Mouse (Mus musculus) myocyte (in vitro differentiated cells): ENCODE results near the gene Plekhm3. TPM values are rescaled to one million over a fixed set of nuclear protein-coding genes. Genes with fewer than 3 reads are reported as not detected.

Source experiments
- H3K27me3 ChIP-seq: one replicate; pipeline ENCODE4 v1.6.1; 2011; ENCODE audit not compliant: control insufficient read depth, insufficient read depth, insufficient read length
- H3K36me3 ChIP-seq: one replicate; pipeline ENCODE4 v1.6.1; 2011; ENCODE audit not compliant: control insufficient read depth, insufficient read depth
- H3K4me2 ChIP-seq: one replicate; pipeline ENCODE4 v1.6.1; 2011; ENCODE audit warnings: low read depth, control low read depth
- H3K4me3 ChIP-seq: one replicate; pipeline ENCODE4 v1.5.1; 2011; ENCODE audit warnings: mild to moderate bottlenecking, control low read depth, moderate library complexity
- H3K79me2 ChIP-seq: one replicate; pipeline ENCODE4 v1.6.1; 2011; ENCODE audit not compliant: control insufficient read depth, insufficient read depth
- H3ac ChIP-seq: one replicate; pipeline ENCODE4 v1.6.1; 2011; ENCODE audit not compliant: control insufficient read depth, insufficient read length
- CEBPB ChIP-seq: IDR thresholded peaks from 2 replicates; pipeline ENCODE4 v1.6.1; 2011; ENCODE audit warnings: mild to moderate bottlenecking, moderate library complexity; ENCODE audit not compliant: poor library complexity, insufficient read depth, severe bottlenecking
- E2F4 ChIP-seq: IDR thresholded peaks from one replicate; pipeline ENCODE4 v1.6.1; 2011; ENCODE audit warnings: mild to moderate bottlenecking, control low read depth, moderate library complexity; ENCODE audit not compliant: insufficient read depth
- MAX ChIP-seq: IDR thresholded peaks from one replicate; pipeline ENCODE4 v1.6.1; 2011; ENCODE audit warnings: low read depth, mild to moderate bottlenecking, control low read depth
- MYOD1 ChIP-seq, 3 experiments: IDR thresholded peaks; one replicate each; pipeline ENCODE4 v1.6.1; 2011; ENCODE audit warnings: control low read depth in 2 of 3, low read depth in 2 of 3, mild to moderate bottlenecking in 2 of 3, moderate library complexity in 1 of 3; ENCODE audit not compliant: insufficient read length in 2 of 3, control insufficient read depth in 1 of 3
- MYOG ChIP-seq, 3 experiments: IDR thresholded peaks; one replicate each; pipeline ENCODE4 v1.6.1; 2011; ENCODE audit warnings: control low read depth in 2 of 3, low read depth in 2 of 3, mild to moderate bottlenecking in 2 of 3; ENCODE audit not compliant: insufficient read length in 2 of 3, control insufficient read depth in 1 of 3, insufficient read depth in 1 of 3
- POLR2A ChIP-seq: IDR thresholded peaks from one replicate; pipeline ENCODE4 v1.6.1; 2011; ENCODE audit warnings: low read depth, mild to moderate bottlenecking, control low read depth, moderate library complexity; ENCODE audit not compliant: insufficient read length
- POLR2AphosphoS2 ChIP-seq: IDR thresholded peaks from one replicate; pipeline ENCODE4 v1.6.1; 2011; ENCODE audit warnings: low read depth, control low read depth; ENCODE audit not compliant: insufficient read length
- REST ChIP-seq: IDR thresholded peaks from one replicate; pipeline ENCODE4 v1.6.1; 2011; ENCODE audit warnings: mild to moderate bottlenecking, control low read depth, moderate library complexity; ENCODE audit not compliant: insufficient read depth, insufficient read length
- SRF ChIP-seq: IDR thresholded peaks from one replicate; pipeline ENCODE4 v1.6.1; 2011; ENCODE audit warnings: low read depth; ENCODE audit not compliant: control insufficient read depth, insufficient read length
- TCF12 ChIP-seq: IDR thresholded peaks from one replicate; pipeline ENCODE4 v1.6.1; 2011; ENCODE audit warnings: mild to moderate bottlenecking, control low read depth; ENCODE audit not compliant: poor library complexity, insufficient read depth, severe bottlenecking
- TCF3 ChIP-seq: IDR thresholded peaks from one replicate; pipeline ENCODE4 v1.6.1; 2011; ENCODE audit warnings: low read depth, control low read depth; ENCODE audit not compliant: insufficient read length
- USF1 ChIP-seq: IDR thresholded peaks from one replicate; pipeline ENCODE4 v1.6.1; 2011; ENCODE audit warnings: low read depth, mild to moderate bottlenecking, control low read depth, moderate library complexity
- polyA plus RNA-seq: library from polyadenylated mRNA; unstranded; fragments of >200 nt; fragmentation: generic; extraction: Trizol; gene quantifications from one replicate; pipeline ENCODE4 v1.2.1, GENCODE M21; 2012; ENCODE audit warnings: missing spikeins

Plekhm3 gene
- polyA plus RNA-seq, 1 experiment, result 3.9 TPM

DNA sequence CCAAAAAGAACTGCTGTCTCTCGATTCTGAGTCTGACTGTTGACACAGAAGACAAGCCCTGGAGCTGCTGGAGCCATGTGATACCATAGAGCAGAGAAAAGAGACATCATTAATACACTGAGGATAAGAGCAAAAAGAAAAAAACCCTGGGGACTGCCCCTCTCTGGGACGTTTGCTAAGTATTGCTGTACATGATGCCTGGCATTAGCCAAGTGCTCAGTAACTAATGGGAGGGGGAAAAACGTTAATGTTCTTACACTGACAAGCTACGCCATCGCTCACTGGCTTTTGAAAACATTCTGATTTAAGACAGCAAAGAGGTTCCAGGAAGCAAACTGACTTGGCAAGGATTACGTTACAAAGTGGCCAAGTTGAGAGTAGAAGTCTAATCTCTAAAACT is 26.5 kb downstream of the Plekhm3 start:
- H3K79me2 ChIP-seq, result no peaks in the 10 kb centered on the region
- H3K27me3 ChIP-seq, result no peaks in the 10 kb centered on the region
- no peak overlapping the region for H3ac ChIP-seq
- TF ChIP-seq TCF3 (no peak), MAX (no peak), E2F4 (no peak), USF1 (no peak), POLR2AphosphoS2 (no peak), CEBPB (no peak), TCF12 (no peak), POLR2A (no peak)
- H3K4me2 ChIP-seq, result no peak overlapping the region
- H3K36me3 ChIP-seq, result no peaks in the 10 kb centered on the region
- no peak overlapping the region for H3K4me3 ChIP-seq

DNA sequence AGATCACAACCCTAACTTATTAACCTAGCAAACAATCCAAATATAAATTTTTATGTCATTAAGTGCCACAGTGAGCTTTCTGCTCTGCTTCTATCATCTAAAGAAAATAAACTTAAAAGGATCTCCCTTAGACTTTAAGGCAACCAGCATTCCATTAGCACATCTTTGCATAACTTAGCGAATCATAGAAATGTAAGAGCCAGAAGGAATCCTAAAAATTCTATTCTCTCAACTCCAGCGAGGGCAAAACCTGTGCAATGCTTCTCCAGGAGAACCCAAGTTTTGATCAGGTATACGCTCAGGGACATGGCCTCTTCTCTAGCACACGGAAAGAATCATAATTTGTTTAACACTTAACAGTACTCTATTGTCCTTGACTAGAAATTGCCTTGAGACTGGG is 27.0 kb downstream of the Plekhm3 start:
- TF ChIP-seq MYOG (IDR thresholded peaks at IDR 0.05; ENCODE audit: control insufficient read depth in 1 of 3, insufficient read depth in 1 of 3, insufficient read length in 2 of 3, low read depth in 2 of 3), result no peak
- no peak for TF ChIP-seq TCF12
- no peak for TF ChIP-seq MYOD1 (IDR thresholded peaks at IDR 0.05; ENCODE audit: control insufficient read depth in 1 of 3, insufficient read length in 2 of 3, low read depth in 2 of 3)
- no peak for TF ChIP-seq MAX
- TF ChIP-seq TCF3, result no peak
- no peak for TF ChIP-seq POLR2A
- no peak for TF ChIP-seq REST
- TF ChIP-seq SRF, result no peak
- no peak for TF ChIP-seq POLR2AphosphoS2
- no peak for TF ChIP-seq USF1
- TF ChIP-seq CEBPB, result no peak
- TF ChIP-seq E2F4, result no peak

GRCm38 (mm10) chr1:64928542-64928941 is 28.1 kb downstream of the Plekhm3 start:
- no peak overlapping the region for H3ac ChIP-seq
- no peaks in the 10 kb centered on the region for H3K27me3 ChIP-seq
- H3K4me2 ChIP-seq, result no peak overlapping the region
- H3K4me3 ChIP-seq, result no peak overlapping the region
- H3K79me2 ChIP-seq, result no peaks in the 10 kb centered on the region
- no peak for TF ChIP-seq SRF
- TF ChIP-seq MAX, result no peak
- no peak for TF ChIP-seq CEBPB
- TF ChIP-seq REST, result no peak
- no peak for TF ChIP-seq POLR2AphosphoS2
- no peak for TF ChIP-seq TCF12
- TF ChIP-seq MYOG (IDR thresholded peaks at IDR 0.05; ENCODE audit: control insufficient read depth in 1 of 3, insufficient read depth in 1 of 3, insufficient read length in 2 of 3, low read depth in 2 of 3), result no peak
- no peak for TF ChIP-seq TCF3
- no peak for TF ChIP-seq POLR2A
- no peak for TF ChIP-seq USF1
- H3K36me3 ChIP-seq, result no peaks in the 10 kb centered on the region

More for the DNA sequence above, 27.0 kb downstream of the Plekhm3 start:
- Histone ChIP-seq H3ac (no peak overlapping the region), H3K36me3 (no peaks in the 10 kb centered on the region), H3K79me2 (no peaks in the 10 kb centered on the region), H3K4me2 (no peak overlapping the region), H3K4me3 (no peak overlapping the region), H3K27me3 (no peaks in the 10 kb centered on the region)

DNA sequence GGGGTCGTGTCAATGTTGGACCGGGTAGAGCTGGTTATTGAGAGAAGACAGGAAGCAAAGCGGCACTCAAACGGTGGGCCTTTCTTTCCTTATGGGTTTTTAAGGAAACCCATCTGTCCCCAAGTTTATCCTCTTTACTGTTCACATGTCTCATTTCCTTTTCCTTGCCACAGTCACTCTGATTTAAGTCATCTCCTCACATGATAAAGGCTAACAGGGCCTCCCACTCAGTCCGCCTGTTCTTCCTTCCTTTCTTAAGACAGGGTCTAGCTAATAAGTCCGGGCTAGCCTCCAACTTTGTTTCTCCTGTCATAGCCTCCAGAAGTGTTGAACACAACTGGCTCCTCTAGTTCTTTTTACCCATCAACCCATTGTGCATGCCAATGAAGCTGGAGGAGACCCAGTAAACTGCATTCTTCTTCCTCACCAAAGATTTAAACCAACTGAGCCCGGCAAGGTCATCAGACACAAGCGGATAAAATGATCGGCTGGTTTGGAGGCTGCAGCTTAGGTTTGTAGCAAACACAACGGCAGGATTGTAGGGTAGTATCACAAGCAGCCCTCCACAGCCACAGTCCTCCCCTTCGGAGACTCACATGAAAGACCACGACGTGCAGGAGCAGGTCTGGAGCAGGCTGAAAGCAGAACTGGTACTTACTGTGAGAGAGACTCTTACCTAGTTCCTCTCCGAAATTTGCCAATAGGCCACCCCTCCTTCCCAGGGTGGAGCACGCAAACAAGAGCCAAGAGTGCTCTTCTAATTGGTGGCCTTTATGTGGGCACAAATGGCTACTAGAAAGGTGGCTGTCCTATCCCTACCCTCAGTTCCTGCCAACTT is 29.0 kb downstream of the Plekhm3 start:
- H3K4me3 ChIP-seq, result no peak overlapping the region

DNA sequence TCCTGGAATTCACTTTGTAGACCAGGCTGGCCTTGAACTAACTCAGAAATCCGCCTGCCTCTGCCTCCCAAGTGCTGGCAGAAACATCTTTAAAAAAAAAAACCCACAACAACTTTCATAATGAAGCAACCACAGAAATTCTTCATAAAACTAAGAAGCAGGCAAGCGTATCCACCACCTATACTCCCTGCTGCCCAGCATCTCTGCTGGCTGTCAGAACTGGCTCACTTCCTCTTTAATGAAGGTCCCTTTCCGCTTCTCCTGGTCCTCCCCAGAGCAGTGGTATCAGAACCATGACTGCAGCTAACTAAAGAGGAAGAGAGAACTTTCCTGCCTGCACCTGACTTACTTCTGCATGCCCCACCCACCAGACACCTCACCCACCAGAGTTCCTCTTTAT is 31.0 kb downstream of the Plekhm3 start:
- no peak overlapping the region for H3K4me2 ChIP-seq
- no peaks in the 10 kb centered on the region for H3K79me2 ChIP-seq
- TF ChIP-seq POLR2A (no peak), USF1 (no peak), E2F4 (no peak), MAX (no peak), MYOD1 (IDR thresholded peaks at IDR 0.05; ENCODE audit: control insufficient read depth in 1 of 3, insufficient read length in 2 of 3, low read depth in 2 of 3) (no peak), SRF (no peak), MYOG (IDR thresholded peaks at IDR 0.05; ENCODE audit: control insufficient read depth in 1 of 3, insufficient read depth in 1 of 3, insufficient read length in 2 of 3, low read depth in 2 of 3) (no peak), REST (no peak), POLR2AphosphoS2 (no peak), CEBPB (no peak), TCF12 (no peak), TCF3 (no peak)
- no peak overlapping the region for H3ac ChIP-seq
- H3K36me3 ChIP-seq, result no peaks in the 10 kb centered on the region
- H3K4me3 ChIP-seq, result no peak overlapping the region
- no peaks in the 10 kb centered on the region for H3K27me3 ChIP-seq

More for the DNA sequence above, 29.0 kb downstream of the Plekhm3 start:
- H3K79me2 ChIP-seq, result no peaks in the 10 kb centered on the region
- H3ac ChIP-seq, result no peak overlapping the region
- TF ChIP-seq POLR2AphosphoS2, result no peak
- TF ChIP-seq REST, result no peak
- no peak for TF ChIP-seq MYOG (IDR thresholded peaks at IDR 0.05; ENCODE audit: control insufficient read depth in 1 of 3, insufficient read depth in 1 of 3, insufficient read length in 2 of 3, low read depth in 2 of 3)
- TF ChIP-seq TCF12, result no peak
- TF ChIP-seq MAX, result no peak
- no peak for TF ChIP-seq TCF3
- TF ChIP-seq MYOD1 (IDR thresholded peaks at IDR 0.05; ENCODE audit: control insufficient read depth in 1 of 3, insufficient read length in 2 of 3, low read depth in 2 of 3), result no peak
- TF ChIP-seq POLR2A, result no peak
- TF ChIP-seq E2F4, result no peak
- no peak for TF ChIP-seq SRF
- no peaks in the 10 kb centered on the region for H3K27me3 ChIP-seq
- H3K4me2 ChIP-seq, result no peak overlapping the region
- H3K36me3 ChIP-seq, result no peaks in the 10 kb centered on the region
